Mouse (Mus musculus) adipose tissue, adult 10 weeks (tissue): ENCODE results near the gene Mpdu1. TPM values are rescaled to one million over a fixed set of nuclear protein-coding genes. Genes with fewer than 3 reads are reported as not detected.

Experiments used
- polyA plus RNA-seq: library from polyadenylated mRNA; stranded (reverse); fragments of 350-450 nt; fragmentation: Illumina TruSeq; extraction: RNeasy Lipid Tissue Mini Kit (QIAGEN cat#74804); gene quantifications from one replicate; pipeline ENCODE4 v1.2.3, GENCODE M21; 2014; ENCODE audit warnings: low read depth, low replicate concordance

The Mpdu1 gene
- 89.0 TPM for polyA plus RNA-seq

DNA sequence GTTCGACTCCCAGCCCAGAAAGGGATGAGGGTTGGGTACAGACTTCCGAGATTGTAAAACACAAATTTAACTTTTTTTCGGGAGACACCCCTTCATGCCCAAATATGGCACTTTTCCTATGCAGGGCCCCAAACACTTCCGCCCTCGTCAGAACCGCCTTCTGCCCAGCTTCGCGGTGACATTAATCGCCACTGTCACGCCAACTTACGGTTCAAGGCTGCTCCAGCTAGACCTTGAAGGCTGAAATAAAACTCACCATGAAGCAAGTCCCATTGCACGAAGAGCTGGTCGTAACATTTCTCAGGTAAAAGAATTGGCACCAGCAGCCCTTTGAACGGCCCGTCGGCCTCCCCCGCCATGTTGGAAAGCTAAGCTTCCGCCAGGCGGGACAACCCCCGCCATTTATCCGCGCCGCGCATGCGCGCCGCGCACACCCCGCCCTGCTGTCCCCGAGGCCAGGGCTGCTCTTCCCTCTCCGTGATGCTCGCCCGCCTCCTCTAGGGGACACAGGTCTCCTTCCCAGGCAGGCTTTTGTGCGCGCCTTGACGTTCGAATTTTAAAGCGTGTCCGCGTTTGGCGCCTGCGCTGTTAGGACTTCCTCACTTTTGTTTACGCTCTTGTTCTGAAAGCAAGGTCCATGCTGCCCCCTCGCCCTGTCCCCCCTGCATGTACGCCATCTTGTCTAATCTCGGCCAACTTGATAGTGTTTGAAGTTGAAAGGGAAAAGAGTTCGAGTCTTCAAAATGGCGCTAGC lies at the start of gene Mpdu1:
Gene Mpdu1, minus strand, starts transcription at position 430 of the 754 bp plus-strand sequence.

DNA sequence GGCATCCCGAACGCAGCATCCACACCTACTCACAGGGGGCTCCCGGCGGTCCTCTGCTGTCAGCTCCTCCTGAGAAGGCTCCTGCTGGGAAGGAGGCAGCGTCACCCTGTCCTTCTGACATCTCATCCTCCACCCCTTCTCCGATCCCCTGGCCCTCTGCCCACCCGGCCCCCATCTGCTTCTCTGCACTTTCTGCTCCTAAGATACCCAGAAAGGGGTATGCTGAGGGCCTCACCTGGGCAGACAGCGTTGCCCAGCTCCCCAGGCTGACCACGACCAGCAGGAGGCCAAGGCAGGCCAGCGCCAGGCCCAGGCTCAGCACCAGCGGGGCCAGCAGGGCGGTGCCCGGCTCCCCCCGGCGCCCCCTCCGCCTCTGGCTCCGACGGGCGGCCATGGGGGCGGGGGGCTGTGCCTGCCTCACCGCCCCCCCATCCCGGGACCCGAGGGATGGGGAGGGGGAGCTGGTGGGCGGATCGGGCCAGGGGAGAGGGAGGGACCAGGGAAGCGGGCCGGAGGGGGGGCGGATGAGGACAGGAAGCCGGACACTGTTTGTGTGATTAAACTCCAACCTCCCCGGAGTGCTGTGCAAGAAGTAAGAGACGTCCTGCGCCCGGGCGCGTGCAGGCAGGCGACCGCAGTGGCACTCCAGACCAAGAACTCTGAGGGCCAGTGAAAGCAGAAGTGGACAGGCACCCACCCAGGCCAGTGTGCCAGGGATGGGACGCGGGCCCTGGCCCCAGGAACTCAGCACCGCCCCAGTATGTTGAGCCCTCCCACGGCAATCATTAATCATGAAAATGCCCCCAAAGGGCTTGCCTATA lies 33.1 kb upstream of the Mpdu1 start, which contains the start of the genes Tnfsf12 and Tnfsfm13:
Gene Tnfsf12, minus strand, starts transcription at position 489 of the 821 bp plus-strand sequence.
Gene Tnfsfm13, minus strand, starts transcription at position 738 of the 821 bp plus-strand sequence.

DNA sequence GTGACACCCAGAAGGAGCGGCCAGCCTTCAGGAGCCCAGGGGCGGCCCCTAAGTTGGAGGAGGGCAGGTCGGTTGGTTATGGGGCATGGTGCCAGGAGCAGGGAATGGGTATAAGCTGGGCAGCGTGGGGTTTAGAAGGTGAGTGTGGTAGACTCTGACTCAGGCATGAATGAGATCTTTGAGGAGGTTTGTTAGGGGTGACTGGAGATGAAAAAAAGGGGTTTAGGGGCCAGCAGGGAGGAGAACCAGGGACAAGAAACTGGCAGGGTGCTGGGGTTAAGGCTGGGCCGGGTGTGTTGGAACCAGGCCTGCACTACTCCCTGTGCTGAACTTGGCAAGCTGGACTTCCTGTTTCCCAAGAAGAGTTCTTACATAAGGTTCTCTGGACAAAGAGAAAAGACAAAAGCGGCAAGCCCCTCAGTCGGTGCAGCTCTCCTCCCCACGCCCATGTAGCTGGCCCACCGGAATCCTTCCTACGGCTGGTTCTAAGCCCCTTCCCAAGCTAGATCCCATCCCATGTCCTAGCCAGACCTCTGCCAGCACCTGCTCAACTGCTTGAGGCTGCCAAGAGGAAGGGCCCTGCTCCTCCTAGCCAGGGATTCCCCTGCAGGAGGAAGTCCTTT lies 23.2 kb upstream of the Mpdu1 start, which contains the start of gene Tnfsf13:
Gene Tnfsf13, minus strand, starts transcription at position 259 of the 623 bp plus-strand sequence.

DNA sequence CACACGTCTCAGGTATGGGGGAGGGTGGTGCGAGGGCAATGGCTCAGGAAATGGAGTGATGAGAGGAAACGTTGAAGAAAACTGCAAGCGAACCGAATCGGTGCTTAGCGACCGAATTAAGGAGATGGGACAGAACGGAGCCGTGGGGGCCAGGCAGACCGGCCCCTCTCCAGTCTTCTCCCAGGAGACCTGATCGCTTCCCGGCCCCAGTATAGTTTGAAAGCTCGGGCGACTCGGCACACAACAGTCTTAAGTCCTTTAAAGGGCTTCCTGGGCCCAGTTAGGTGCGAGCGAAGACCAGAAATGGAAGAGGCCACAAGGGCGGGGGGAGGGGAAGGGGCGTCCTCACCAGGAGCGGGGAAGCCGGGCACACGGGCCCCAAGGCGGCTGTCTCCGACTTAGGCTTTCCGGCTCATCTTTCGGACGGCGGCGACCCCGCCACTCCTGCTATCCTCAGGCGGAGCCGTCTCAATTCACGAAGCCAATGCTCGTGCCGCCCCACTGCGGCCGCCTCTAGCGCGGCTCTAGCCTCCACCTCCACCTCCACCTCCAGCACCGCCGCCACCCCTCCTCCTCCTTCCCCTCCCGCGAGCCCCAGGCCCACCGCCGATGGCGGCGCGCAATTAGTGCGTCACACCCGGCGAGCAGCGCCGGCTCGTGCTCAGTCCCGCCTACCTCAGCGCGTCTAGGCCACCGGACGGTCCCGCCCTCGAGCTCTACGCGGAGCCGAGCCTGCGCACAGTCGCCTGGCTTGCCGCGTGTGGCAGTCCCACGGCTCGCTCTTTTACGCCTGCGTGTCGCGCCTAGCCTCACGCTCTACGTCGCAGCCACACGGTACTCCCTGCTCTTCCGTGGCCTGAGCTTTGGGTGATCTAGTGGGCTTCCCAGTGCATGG lies 19.1 kb upstream of the Mpdu1 start, which contains the start of gene Senp3:
Gene Senp3, minus strand, starts transcription at position 771 of the 895 bp plus-strand sequence.

DNA sequence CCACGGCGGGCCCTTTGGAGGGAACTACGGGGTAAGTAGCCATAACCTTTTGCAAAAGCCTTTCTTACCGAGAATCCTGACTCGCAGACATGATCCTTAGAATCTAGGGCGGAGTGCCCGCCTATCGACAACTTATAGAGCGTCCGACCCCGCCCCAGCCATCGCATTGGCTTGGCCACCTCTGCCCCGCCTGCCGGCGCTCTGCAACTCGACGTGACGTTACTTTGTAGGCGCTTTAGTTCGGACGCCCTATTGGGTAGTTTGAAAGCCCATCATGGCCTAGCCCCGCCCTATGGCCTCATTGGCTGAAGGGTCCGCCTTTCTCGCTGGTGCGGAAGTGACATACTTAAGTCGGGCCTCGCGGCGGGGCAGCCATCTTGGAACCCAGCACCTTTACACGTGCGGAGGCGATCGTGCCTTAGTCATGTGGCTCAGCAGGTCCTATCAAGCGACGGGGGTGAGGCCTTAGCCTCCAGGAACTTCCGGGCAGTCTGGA lies 9.8 kb upstream of the Mpdu1 start, which contains the start of gene Eif4a1:
Gene Eif4a1, minus strand, starts transcription at position 213 of the 496 bp plus-strand sequence.

DNA sequence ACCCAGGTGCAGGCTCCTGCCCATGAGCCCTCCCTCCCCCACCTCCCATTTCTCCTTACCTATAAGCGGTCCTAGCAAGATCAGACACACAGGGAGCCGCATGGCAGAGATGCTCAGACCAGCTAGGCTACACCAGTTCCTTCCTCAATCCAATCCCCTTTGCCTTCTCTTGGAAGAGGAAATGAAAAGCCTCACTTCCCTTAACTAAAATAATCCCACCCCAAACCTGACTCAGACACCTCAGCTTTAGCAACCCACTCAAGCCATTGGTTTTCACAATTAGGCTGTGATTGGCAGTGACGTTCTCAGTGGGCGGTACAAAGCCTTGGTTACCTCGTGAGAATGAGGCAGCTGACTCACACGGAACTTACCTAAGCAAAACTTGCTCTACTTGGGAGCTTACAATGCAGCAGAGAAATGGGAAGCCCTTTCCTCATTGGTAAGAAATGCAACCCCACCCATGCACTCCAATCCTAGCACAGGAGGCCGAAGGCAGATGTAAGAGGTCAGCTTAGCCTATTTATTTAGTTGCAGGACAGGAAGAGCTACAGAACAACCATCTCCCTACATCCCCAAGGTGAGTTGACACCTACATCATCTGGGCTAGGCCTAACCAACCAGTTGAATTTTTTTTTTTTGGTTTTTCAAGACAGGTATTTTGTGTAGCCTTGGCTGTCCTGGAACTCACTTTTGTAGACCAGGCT lies 3.7 kb upstream of the Mpdu1 start, which contains the start of gene Cd68:
Gene Cd68, minus strand, starts transcription at position 193 of the 704 bp plus-strand sequence.

DNA sequence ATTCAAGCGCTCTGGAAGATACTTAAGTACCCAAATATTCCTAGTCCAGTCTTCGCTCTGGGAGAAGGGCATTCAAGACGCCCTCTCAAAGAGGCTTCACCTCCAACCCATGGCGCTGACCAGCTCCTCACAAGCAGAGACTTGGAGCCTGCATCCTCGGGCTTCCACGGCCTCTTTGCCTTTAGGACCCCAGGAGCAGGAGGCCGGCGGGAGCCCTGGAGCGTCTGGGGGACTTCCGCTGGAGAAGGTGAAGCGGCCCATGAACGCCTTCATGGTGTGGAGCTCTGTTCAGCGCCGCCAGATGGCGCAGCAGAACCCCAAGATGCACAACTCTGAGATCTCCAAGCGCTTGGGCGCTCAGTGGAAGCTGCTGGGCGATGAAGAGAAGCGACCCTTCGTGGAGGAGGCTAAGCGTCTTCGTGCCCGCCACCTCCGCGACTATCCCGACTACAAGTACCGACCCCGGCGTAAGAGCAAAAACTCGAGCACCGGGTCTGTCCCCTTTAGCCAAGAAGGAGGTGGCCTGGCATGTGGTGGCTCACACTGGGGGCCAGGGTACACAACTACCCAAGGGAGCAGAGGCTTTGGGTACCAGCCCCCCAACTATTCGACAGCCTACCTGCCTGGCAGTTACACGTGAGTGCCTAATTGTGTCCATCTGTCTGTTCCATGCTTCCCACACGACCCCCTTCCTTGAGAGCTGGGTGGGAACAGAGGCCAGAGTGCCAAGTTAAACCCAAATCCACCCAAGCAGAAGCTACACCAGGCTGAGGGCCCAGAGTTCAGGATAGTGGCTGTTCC lies 7.0 kb downstream of the Mpdu1 start, which contains the start of gene Sox15:
Gene Sox15, plus strand, starts transcription at position 51 of the 801 bp plus-strand sequence.

DNA sequence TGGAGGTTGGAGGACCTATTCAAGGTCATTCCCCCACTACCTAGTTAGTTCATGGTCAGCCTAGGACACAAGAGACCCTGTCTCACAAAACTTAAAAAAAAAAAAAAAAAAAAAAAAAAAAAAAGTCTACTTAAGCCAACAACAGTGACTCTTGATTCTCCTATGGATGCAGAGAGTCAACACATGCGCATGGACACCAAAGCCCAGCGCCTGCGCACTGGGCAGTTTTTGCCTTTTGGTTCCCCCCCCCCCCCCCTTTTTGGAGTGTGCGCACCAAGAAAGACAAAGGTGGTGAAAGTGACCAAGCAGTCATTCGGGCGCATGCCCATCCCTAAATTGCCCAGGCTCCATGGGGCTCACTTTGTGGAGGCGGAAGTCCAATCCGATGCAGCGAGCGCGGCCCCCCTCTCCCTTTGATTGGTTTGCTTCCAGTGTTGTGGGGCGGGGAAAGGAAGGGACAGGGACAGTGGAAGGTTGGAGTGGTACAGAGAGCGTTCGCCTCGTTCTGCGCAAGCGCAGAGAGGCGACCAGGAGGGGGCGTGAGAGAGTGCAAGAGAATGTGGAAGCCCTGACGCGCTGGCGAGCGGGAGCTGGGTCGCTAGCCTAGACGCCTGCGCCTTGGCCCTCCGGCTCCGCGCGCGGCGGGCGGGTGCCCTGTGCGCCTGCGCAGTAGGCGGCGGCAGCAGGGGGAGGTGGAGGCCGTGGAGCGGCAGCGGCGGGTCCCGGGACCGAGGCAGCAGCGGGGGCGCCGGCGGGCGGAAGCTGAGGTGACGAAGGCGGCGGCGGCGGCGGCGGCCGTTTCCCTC lies 30.0 kb downstream of the Mpdu1 start, which contains the start of gene Fxr2:
Gene Fxr2, plus strand, starts transcription at position 707 of the 806 bp plus-strand sequence.

DNA sequence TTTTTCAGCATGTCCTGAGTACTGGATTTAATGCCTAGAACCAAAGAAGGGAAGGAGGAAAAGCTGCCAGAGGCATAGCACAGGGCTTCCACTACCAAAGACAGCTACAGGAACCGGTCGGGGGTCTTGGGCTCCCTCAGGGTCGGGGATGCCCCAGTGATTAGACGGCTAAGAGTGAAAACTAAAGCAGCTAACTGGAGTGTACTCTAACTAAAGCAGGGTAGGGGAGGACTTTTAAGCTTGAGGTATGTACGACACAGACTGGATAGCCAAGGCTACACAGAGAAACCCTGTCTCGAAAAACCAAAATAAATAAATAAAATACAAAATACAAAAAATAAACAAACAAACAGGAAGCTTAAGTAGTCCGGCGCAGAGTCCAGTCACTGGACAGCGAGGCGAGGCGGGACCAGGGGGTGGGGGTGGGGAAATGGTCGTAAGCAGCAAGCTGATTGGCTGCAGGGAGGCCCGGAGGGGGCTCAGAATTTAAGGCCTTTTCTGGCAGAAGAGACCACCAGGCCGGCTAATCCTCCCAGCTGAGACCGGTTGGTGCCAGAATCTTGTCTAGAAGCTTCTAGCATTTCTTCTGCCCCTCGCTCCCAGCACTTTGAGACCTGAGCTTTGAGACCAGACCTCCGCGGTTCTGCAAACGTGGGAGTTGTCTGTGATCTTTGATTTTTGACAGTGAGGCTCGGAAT lies 40.7 kb downstream of the Mpdu1 start, which contains the start of gene Sat2:
Gene Sat2, plus strand, starts transcription at position 454 of the 698 bp plus-strand sequence.

DNA sequence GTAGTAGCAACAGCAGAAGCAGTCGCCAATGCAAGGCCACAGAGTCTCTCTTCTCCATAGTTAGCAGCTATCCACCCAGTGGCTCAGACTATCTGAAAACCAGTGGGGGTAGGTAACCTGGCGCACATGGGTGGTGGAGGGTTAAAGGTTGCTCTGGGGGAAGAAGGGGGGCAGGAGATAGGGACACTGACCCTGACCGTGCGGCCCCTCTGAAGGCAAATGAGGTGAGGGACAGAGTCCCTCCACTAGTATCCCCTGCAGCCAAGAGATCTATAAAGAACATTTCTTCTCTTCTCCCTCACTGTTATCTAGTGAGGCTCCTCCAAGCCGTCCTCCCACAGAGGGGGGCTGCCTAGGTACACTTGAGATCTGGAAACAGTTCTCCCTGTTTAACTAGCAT lies 44.6 kb downstream of the Mpdu1 start, which contains the start of gene Shbg:
Gene Shbg, minus strand, starts transcription at position 101 of the 400 bp plus-strand sequence.

Other genes with a start within 250 kb of the Mpdu1 start
- gene Kdm6b, start 249.0 kb downstream of the Mpdu1 start, polyA plus RNA-seq: 22.5 TPM
- gene Dnah2, start 113.5 kb downstream of the Mpdu1 start, polyA plus RNA-seq: 1.2 TPM
- 1.1 TPM for gene Efnb3, start 102.4 kb downstream of the Mpdu1 start, polyA plus RNA-seq
- gene Wrap53, start 82.4 kb downstream of the Mpdu1 start, polyA plus RNA-seq: 9.2 TPM
- 35.1 TPM for gene Trp53, start 82.3 kb downstream of the Mpdu1 start, polyA plus RNA-seq
- gene Atp1b2, start 56.7 kb downstream of the Mpdu1 start, polyA plus RNA-seq: 14.8 TPM
- gene Shbg, start 44.7 kb downstream of the Mpdu1 start, polyA plus RNA-seq: not detected
- gene Sat2, start 40.6 kb downstream of the Mpdu1 start, polyA plus RNA-seq: 16.0 TPM
- 64.4 TPM for gene Fxr2, start 29.7 kb downstream of the Mpdu1 start, polyA plus RNA-seq
- gene Sox15, start 7.3 kb downstream of the Mpdu1 start, polyA plus RNA-seq: 0.92 TPM
- 45.6 TPM for gene Cd68, start 3.5 kb upstream of the Mpdu1 start, polyA plus RNA-seq
- gene Eif4a1, start 9.8 kb upstream of the Mpdu1 start, polyA plus RNA-seq: 395 TPM
- gene Senp3, start 19.4 kb upstream of the Mpdu1 start, polyA plus RNA-seq: 67.4 TPM
- gene Tnfsf13, start 23.1 kb upstream of the Mpdu1 start, polyA plus RNA-seq: 5.4 TPM
- gene Tnfsf12, start 33.2 kb upstream of the Mpdu1 start, polyA plus RNA-seq: 19.2 TPM
- 8.1 TPM for gene Tnfsfm13, start 33.5 kb upstream of the Mpdu1 start, polyA plus RNA-seq
- 43.9 TPM for gene Polr2a, start 96.0 kb upstream of the Mpdu1 start, polyA plus RNA-seq
- gene Slc35g3, start 99.3 kb upstream of the Mpdu1 start, polyA plus RNA-seq: 1.5 TPM
- gene Zbtb4, start 103.3 kb upstream of the Mpdu1 start, polyA plus RNA-seq: 28.9 TPM
- 8.3 TPM for gene Chrnb1, start 133.3 kb upstream of the Mpdu1 start, polyA plus RNA-seq
- gene Fgf11, start 139.2 kb upstream of the Mpdu1 start, polyA plus RNA-seq: 8.7 TPM
- 13.6 TPM for gene Tmem102, start 143.0 kb upstream of the Mpdu1 start, polyA plus RNA-seq
- gene Gm39566, start 152.7 kb upstream of the Mpdu1 start, polyA plus RNA-seq: 2.2 TPM
- gene Spem2, start 155.8 kb upstream of the Mpdu1 start, polyA plus RNA-seq: 14.1 TPM
- gene Spem1, start 159.5 kb upstream of the Mpdu1 start, polyA plus RNA-seq: 23.3 TPM
- 19.0 TPM for gene Nlgn2, start 175.1 kb upstream of the Mpdu1 start, polyA plus RNA-seq
- 183 TPM for gene Tmem256, start 175.9 kb upstream of the Mpdu1 start, polyA plus RNA-seq
- gene Plscr3, start 183.7 kb upstream of the Mpdu1 start, polyA plus RNA-seq: 31.1 TPM
- gene Tnk1, start 196.1 kb upstream of the Mpdu1 start, polyA plus RNA-seq: 23.7 TPM
- gene Tmem95, start 215.4 kb upstream of the Mpdu1 start, polyA plus RNA-seq: not detected
- gene Kctd11, start 218.8 kb upstream of the Mpdu1 start, polyA plus RNA-seq: 9.4 TPM
- 43.9 TPM for gene Acap1, start 232.9 kb upstream of the Mpdu1 start, polyA plus RNA-seq
- 14.3 TPM for gene 2810408A11Rik, start 238.3 kb upstream of the Mpdu1 start, polyA plus RNA-seq
- gene Neurl4, start 238.4 kb upstream of the Mpdu1 start, polyA plus RNA-seq: 35.5 TPM